Mouse (Mus musculus): ENCODE data around the gene Hip1.

GRCm38 (mm10) chr5:135376341-135376740 lies 168.6 kb downstream of the Hip1 start:
- no peak for TF ChIP-seq CTCF (IDR thresholded peaks at IDR 0.05; ENCODE audit: low read depth, low read length)
- no peak for TF ChIP-seq POLR2A (IDR thresholded peaks at IDR 0.05; ENCODE audit: borderline replicate concordance, low read depth, low read length)
